Mouse (Mus musculus) monocyte, adult 59 days (primary cell): ENCODE results near the gene Cbfb. TPM values are rescaled to one million over a fixed set of nuclear protein-coding genes. Genes with fewer than 3 reads are reported as not detected.

Experiments
- total RNA-seq, 2 experiments: library from RNA; stranded (reverse); gene quantifications; one replicate each; pipeline ENCODE4 v1.2.4; 2023

Cbfb gene
- 10 to 100 TPM; 79.9 to 88.1 TPM for total RNA-seq

DNA sequence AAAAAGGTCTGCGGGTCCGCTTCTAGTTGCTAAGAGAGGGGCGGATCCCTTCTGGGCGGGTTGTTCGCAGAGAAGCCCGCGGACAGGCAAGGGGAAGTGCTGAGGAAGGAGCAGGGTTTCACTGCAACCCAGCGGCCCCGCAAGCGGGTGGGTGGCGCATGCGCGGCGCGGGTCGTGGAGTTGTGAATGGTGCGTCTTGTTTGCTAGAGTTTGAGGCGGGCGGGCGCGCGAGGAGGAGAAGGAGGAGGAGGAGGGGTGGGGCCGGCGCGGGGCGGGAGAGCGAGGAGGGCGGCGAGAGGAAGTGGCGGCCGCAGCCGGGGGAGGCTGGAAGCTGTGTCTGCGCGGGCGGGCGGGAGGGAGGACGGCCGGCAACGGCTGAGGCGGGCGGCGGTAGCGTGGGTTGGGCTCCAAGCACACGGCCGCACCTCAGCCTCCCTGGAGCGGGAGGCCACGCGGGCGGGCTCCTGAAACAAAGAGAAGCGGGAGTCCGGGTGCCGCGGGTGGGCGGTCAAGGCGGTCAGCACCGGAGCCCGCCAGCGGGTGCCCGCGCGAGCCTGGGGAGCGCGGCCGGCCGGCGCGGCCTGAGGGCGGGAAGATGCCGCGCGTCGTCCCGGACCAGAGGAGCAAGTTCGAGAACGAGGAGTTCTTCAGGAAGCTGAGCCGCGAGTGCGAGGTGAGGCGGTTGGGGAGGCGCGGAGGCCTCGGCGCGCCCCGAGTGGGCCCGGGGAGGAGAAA, at the start of gene Cbfb:
Cbfb (plus strand) TSS at position 294 of the 735 bp plus-strand sequence.

DNA sequence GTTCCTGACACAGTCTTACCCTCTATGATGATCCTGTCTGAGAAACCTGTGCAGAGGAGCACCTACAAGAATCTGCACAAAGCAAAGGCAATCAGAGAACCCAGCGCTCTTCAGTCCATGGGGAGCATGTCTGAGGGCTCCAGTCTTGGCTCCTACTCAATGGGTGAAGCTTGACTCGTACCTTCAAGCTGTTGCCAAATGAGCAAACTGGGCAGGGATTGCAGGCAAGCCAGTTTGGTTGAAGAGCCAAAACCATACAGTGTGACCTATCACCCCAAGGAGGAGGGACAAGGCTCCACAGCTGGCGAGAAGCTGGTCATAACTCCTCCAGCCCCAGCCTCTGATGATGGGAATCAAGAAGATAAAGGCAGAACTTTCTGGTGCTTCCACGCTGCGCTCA, 39.0 kb upstream of the Cbfb start, which contains the start of gene Ces4a:
Ces4a (plus strand) TSS at position 292 of the 400 bp plus-strand sequence.

GRCm38 (mm10) chr8:105224413-105225271, 54.2 kb downstream of the Cbfb start, which contains the start of gene D230025D16Rik:
D230025D16Rik (plus strand) TSS chr8:105225145.

DNA sequence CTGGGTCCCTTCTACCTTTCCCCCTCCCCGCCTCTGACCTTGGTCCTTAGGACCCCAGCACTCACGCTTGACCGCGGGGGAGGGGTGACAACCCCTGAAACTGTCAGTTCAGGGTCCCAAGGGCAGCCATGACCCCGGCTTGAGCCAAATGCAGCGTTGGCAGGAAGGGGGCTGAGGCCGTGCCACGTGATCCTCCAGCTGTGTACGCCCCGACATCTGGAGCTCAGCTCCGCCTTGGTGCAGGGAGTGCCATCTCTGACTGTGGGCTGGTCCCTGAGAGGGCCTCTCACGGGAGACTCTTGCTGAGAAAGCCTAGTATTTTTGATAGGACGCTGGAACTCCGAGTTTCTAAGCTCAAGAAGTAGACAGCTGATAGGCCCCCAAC, 84.5 kb downstream of the Cbfb start, which contains the start of gene B3gnt9:
B3gnt9 (minus strand) TSS at position 188 of the 385 bp plus-strand sequence.

GRCm38 (mm10) chr8:105264024-105264982, 93.8 kb downstream of the Cbfb start, which contains the start of the genes Tradd and Fbxl8:
Tradd (minus strand) TSS chr8:105264609.
Fbxl8 (plus strand) TSS chr8:105264648.

Other genes starting within 250 kb of the Cbfb start
- gene Ces2e, start 244.4 kb upstream of the Cbfb start, total RNA-seq: not detected
- not detected for gene Ces2f, start 223.3 kb upstream of the Cbfb start, total RNA-seq
- gene Ces2g, start 209.0 kb upstream of the Cbfb start, total RNA-seq: not detected
- gene Ces2h, start 169.8 kb upstream of the Cbfb start, total RNA-seq: not detected
- not detected for gene Ces3a, start 122.1 kb upstream of the Cbfb start, total RNA-seq
- not detected for gene Ces3b, start 86.9 kb upstream of the Cbfb start, total RNA-seq
- gene Ces4a, start 38.9 kb upstream of the Cbfb start, total RNA-seq: not detected
- 10 to 100 TPM; 44.9 to 46.8 TPM for gene D230025D16Rik, start 54.5 kb downstream of the Cbfb start, total RNA-seq
- under 1 TPM; 0.21 to 0.42 TPM for gene B3gnt9, start 84.5 kb downstream of the Cbfb start, total RNA-seq
- 10 to 100 TPM; 24.2 to 28.7 TPM for gene Tradd, start 93.9 kb downstream of the Cbfb start, total RNA-seq
- gene Fbxl8, start 94.0 kb downstream of the Cbfb start, total RNA-seq: 1 to 10 TPM; 6.5 to 6.8 TPM
- gene Hsf4, start 99.1 kb downstream of the Cbfb start, total RNA-seq: 1 to 10 TPM in 1 of 2 experiments, under 1 TPM in 1; 0.43 to 1.1 TPM
- gene Nol3, start 105.5 kb downstream of the Cbfb start, total RNA-seq: not detected
- gene 4931428F04Rik, start 119.2 kb downstream of the Cbfb start, total RNA-seq: 1 to 10 TPM; 1.5 to 3.4 TPM
- gene Exoc3l, start 125.4 kb downstream of the Cbfb start, total RNA-seq: 1 to 10 TPM in 1 of 2 experiments, not detected in 1; 1.6 TPM
- 10 to 100 TPM; 57.3 to 62.0 TPM for gene E2f4, start 127.0 kb downstream of the Cbfb start, total RNA-seq
- 1 to 10 TPM in 1 of 2 experiments, under 1 TPM in 1; 0.64 to 1.4 TPM for gene Elmo3, start 134.9 kb downstream of the Cbfb start, total RNA-seq
- gene Lrrc29, start 155.6 kb downstream of the Cbfb start, total RNA-seq: 1 to 10 TPM; 3.6 to 4.0 TPM
- 10 to 100 TPM; 37.7 to 41.4 TPM for gene Tmem208, start 155.7 kb downstream of the Cbfb start, total RNA-seq
- gene Fhod1, start 177.3 kb downstream of the Cbfb start, total RNA-seq: 100 to 1,000 TPM in 1 of 2 experiments, 10 to 100 TPM in 1; 97.1 to 105 TPM
- 1 to 10 TPM; 1.4 to 2.1 TPM for gene Slc9a5, start 178.2 kb downstream of the Cbfb start, total RNA-seq
- gene Plekhg4, start 202.6 kb downstream of the Cbfb start, total RNA-seq: under 1 TPM; 0.49 to 0.50 TPM
- 1 to 10 TPM; 1.3 to 1.7 TPM for gene Kctd19, start 242.8 kb downstream of the Cbfb start, total RNA-seq
- gene Lrrc36, start 242.9 kb downstream of the Cbfb start, total RNA-seq: not detected